Mouse (Mus musculus): ENCODE measurements around the gene Ppfia2. TPM values are rescaled to one million over a fixed set of nuclear protein-coding genes. Genes with fewer than 3 reads are reported as not detected.

The Ppfia2 gene
- total RNA-seq, 2 experiments from 2014 or later, result 124 to 133 TPM

DNA sequence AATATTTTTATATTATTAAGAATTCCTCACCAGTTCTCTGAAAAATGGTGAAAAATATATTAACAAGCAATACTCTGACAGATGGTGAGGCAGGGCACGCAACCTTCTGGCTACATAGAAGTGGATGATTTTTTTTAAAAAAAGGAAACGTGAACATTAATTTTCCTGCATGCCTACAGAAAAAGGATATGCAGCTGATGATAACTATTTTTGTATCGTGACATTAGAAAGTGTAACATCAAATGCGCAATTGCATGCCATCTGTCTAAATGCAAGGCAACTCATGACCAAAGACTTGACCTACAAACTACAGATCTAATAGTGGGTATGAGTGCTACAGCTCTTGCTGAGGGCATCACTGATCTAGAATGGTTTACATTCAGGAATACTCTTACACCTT lies 182.1 kb downstream of the Ppfia2 start:
- DNase-seq (ENCODE audit: low spot score in 2 of 2), result no peak

DNA sequence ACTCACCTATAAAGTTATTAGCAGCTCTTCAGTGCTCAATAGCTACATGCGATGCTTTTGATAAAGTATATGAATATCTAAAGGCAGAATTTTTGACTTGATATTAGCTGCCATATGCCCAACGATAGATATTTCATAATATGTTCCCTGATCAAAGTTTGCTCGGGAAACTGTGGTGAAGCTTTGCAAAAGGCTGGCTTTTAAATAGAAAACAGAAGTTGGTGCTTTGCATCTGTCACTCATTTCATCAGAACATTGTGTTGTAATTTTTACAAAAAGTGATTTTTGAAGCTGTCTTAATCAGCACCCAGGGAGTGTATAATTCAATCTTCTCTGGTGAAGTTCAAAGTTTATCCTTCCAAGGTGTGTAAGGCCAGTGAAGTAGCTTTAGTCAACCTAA lies 195.1 kb downstream of the Ppfia2 start:
- peak in 1 of 2 experiments; percentile 83 for DNase-seq (ENCODE audit: low spot score in 2 of 2)

GRCm38 (mm10) chr10:106670170-106670569 lies 200.0 kb downstream of the Ppfia2 start:
- DNase-seq (ENCODE audit: low spot score in 2 of 2), result no peak

DNA sequence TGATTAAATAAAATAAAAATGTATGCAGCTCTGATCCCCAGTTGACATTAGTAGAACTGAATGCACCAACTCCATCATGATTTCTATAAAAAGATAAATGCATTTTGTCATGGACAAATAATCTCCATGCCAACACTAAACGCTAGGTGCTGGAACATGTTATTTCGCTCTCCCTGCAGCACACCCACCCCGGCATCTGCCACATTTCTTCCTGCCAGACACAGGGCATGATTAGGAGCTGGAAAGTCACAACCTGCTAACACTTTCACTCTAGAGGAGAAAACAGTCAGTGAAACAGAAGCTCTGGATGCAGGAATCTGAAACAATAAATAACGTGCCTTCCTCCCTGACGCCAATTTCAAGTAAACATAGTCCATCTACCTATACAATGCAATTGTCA lies 211.3 kb downstream of the Ppfia2 start:
- DNase-seq (ENCODE audit: low spot score in 2 of 2), result peak; percentile 62 to 87

- no peak for DNase-seq (ENCODE audit: low spot score in 2 of 2)
Measured at GRCm38 (mm10) chr10:106685519-106685918, 215.4 kb downstream of the Ppfia2 start.

DNA sequence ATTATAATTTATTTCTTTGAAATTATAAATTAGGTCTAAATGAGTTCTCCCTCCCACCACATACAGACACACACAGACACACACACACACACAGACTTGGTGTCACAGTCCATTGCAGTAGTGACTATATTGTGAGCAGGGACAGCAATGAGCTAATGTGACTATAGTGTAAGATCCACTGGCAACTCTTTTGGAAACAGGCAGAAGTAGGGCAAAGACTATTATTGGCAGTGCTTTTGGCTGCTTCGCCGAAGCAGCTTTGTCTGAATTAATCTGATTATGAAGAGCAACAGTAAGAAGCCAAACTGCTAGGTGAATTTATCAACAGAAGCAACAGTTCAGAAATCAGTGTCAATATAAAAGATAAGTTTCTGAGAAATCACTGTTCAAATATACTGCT lies 249.8 kb downstream of the Ppfia2 start:
- DNase-seq (ENCODE audit: low spot score in 2 of 2), result peak in 1 of 2 experiments; percentile 41

GRCm38 (mm10) chr10:106732265-106732664 lies 262.1 kb downstream of the Ppfia2 start:
- DNase-seq (ENCODE audit: low spot score in 2 of 2), result peak; percentile 39 to 65

GRCm38 (mm10) chr10:106736230-106737063 lies 266.3 kb downstream of the Ppfia2 start:
- DNase-seq (ENCODE audit: low spot score in 2 of 2), result peak in 1 of 2 experiments; percentile 47

- DNase-seq (ENCODE audit: low spot score in 2 of 2), result no peak
Measured at GRCm38 (mm10) chr10:106738190-106738589, 268.1 kb downstream of the Ppfia2 start.

- DNase-seq (ENCODE audit: low spot score in 2 of 2), result no peak
Measured at GRCm38 (mm10) chr10:106744966-106745365, 274.8 kb downstream of the Ppfia2 start.

GRCm38 (mm10) chr10:106761061-106761460 lies 290.9 kb downstream of the Ppfia2 start:
- peak; percentile 21 to 67 for DNase-seq (ENCODE audit: low spot score in 2 of 2)

DNA sequence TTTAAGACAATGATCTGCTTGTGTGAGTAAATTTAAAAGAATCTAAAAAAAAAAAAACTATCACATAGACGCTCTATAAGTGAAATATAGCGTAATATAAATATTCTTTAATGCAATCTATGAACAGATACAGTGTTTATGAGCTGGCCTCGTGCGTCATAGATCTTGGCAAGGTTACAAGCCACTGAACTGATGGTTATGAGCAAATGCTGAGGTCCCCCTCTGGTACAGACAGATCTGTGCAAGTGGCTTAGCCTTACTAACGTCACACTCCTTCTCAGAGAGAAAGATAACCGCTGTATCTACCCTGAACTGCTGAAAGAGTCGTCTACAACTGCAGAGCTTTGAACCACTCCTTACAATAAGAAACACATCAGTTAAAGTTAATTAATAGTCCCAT lies 293.6 kb downstream of the Ppfia2 start:
- DNase-seq (ENCODE audit: low spot score in 2 of 2), result no peak

- no peak for DNase-seq (ENCODE audit: low spot score in 2 of 2)
Measured at GRCm38 (mm10) chr10:106775571-106775970, 305.4 kb downstream of the Ppfia2 start.

DNA sequence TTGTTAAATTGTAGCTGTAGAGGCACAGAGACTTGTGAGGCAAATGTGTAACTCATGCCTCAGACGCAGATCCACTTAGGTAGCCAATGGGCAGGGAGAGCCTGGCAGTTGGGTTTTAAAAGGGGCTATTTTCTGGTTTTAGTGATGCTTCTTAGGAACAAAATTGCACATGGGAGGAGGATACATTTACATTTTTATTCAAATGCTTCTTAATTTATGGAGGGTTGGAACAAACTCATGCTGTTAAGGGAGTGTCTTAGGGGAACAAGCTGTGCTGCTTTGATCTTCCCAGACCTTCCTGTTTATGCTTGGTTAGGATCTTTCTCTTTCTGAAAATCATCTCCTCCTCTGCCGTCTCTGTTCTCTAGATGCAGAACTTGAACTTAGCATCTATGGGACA lies 345.3 kb downstream of the Ppfia2 start:
- peak in 1 of 2 experiments; percentile 30 for DNase-seq (ENCODE audit: low spot score in 2 of 2)

DNA sequence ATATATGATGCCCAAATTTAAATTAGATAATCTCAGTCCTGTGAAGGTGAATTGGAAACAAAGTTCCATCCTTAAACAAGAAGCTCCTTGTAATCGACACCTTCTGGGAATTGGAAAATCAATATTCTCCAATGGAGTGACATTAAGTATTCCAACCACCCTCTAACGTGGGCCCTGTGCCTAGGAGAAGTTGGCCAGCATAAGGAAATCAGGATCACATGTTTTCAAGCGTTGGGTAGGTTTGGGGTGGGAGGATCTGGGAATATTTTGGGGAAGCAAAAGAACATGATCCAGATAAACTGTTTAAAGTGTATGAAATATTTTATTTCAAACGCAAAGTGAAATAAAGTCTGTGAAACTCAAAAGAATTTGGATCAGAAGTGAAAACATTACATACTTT lies 348.2 kb downstream of the Ppfia2 start:
- no peak for DNase-seq (ENCODE audit: low spot score in 2 of 2)

- no peak for DNase-seq (ENCODE audit: low spot score in 2 of 2)
Measured at GRCm38 (mm10) chr10:106824215-106824614, 354.1 kb downstream of the Ppfia2 start.

GRCm38 (mm10) chr10:106838476-106838875 lies 368.3 kb downstream of the Ppfia2 start:
- DNase-seq (ENCODE audit: low spot score in 2 of 2), result peak in 1 of 2 experiments; percentile 48

- no peak for DNase-seq (ENCODE audit: low spot score in 2 of 2)
Measured at GRCm38 (mm10) chr10:106858106-106858505, 388.0 kb downstream of the Ppfia2 start.

- peak in 1 of 2 experiments; percentile 53 for DNase-seq (ENCODE audit: low spot score in 2 of 2)
Measured at GRCm38 (mm10) chr10:106870233-106870632, 400.1 kb downstream of the Ppfia2 start.

DNA sequence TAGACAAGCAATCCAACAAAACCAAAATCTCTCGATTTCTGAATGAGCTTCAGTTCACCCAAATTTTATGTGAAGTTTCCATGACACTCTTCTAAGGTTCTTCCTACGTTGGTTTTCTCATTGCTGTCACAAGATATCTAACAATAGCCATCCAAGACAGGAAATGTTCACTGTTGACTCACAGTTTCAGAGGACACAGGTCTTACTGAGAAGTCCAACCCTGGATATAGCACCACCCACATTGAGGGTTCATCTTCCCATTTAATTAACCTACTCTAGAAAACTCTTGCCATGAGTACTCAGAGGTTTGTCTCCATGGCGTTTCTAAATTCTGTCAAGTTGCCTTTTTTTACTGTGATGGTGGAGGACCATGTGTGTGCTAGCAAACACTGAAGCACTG lies 401.7 kb downstream of the Ppfia2 start:
- no peak for DNase-seq (ENCODE audit: low spot score in 2 of 2)

DNA sequence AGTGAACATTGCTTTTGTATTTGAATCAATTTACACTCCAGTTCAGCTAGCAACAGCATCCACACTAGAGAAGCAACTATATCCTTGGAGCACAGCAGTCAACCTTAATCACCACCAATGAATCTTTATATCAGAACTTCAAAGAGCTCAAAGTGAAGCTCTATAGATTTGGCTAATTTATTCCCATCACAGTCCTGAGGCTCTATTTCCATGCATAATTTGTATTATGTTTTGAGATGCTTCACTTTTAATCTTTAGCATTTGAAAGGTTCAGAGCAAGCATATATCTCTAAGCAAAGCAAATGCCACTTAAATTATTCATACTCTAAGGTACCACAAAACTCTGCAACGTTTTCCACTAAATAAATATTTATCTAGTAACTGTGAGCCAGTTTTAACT lies 402.6 kb downstream of the Ppfia2 start:
- no peak for DNase-seq (ENCODE audit: low spot score in 2 of 2)

DNA sequence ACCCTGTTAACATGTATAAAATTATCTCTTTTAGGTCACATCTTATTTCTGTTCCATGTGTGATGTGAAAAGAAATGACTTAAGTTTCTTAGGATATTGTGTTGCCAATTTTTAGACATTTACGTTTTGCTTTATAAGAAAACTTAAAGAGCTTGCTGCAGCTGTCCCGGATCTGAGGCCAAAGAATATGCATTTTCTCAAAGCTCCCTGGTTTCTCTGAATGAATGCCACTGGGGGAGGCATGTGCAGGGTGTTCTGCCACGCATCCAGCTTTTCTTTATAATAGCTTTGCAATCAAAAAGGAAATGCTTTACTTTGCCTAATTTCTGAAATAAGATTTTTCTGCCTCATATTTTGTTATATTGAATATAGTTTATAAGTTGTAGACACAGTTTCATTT lies 411.2 kb downstream of the Ppfia2 start:
- DNase-seq (ENCODE audit: low spot score in 2 of 2), result no peak

DNA sequence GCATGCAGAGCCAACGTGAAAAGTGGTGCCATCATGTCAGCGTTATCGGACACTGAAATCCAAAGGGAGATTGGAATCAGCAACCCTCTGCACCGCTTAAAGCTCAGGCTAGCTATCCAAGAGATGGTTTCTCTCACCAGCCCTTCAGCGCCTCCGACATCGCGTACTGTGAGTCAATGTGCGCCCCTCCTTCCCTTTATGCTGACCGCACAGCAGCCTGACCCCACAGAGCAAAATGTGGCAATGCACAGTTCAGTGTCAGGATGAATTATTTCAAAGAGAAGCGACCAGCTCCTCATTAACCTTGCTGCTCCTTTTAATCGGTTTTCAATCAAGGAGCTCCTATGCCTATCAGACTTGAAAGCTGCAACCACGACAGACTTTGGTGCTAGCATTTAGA lies 426.2 kb downstream of the Ppfia2 start:
- no peak for DNase-seq (ENCODE audit: low spot score in 2 of 2)

All from layer of hippocampus, adult 18-20 months (tissue).